Mouse (Mus musculus): ENCODE data around the gene Pclaf. TPM values are rescaled to one million over a fixed set of nuclear protein-coding genes. Genes with fewer than 3 reads are reported as not detected.

Pclaf gene
- total RNA-seq (2017), result 0.25 and 0.35 TPM in 2 replicates

DNA sequence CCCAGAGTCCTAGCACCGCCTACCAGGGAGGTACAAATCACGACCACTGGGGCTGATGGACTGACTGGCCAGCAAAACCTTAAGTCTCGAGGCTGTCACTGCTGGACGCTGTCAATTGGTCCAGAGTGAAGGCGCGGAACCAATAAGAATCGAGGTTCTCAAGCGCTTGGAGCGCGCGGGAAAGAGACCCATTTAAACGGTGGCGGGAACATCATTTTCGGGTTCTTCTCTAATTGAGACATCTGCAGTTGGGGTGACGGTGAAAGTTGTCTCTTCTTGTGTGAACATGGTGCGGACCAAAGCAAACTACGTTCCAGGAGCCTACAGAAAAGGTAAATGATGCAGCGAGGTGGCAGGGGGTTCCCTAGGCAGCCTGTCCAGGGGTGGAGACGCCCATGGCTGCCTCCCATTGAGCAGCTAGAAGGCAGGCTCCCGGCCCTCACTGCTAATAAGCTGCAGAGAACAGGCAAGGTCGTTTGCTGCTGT, at the start of gene Pclaf:
Gene Pclaf, plus strand, starts transcription at position 95 of the 486 bp plus-strand sequence.
- peak; percentile 86 for ATAC-seq (ENCODE audit: extremely low read depth, insufficient number of reproducible peaks, low FRiP score, poor library complexity, severe bottlenecking)

GRCm38 (mm10) chr9:65844421-65845165, 45.4 kb upstream of the Pclaf start:
- no peak for ATAC-seq (ENCODE audit: extremely low read depth, insufficient number of reproducible peaks, low FRiP score, poor library complexity, severe bottlenecking)

GRCm38 (mm10) chr9:65848154-65848553, 41.9 kb upstream of the Pclaf start:
- ATAC-seq (ENCODE audit: extremely low read depth, insufficient number of reproducible peaks, low FRiP score, poor library complexity, severe bottlenecking), result no peak

DNA sequence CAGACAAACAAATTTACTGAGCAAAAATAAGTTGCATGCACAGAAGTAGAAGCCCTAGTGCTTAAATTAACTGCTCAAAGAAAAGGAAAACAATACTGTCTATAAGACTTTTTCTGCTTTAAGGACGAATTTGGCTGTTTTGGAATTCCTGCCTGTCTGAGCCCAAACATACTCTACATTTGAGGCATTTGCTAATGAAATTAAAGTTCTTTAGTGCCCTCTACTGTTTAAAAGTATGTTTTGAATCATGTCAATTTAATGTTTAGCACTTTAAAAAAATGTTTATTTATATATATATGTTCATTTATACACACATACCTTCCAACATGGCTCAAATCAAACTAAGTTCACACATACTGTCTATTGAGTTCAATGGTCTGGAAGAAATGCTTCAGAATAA, 39.8 kb upstream of the Pclaf start:
- no peak for ATAC-seq (ENCODE audit: extremely low read depth, insufficient number of reproducible peaks, low FRiP score, poor library complexity, severe bottlenecking)

DNA sequence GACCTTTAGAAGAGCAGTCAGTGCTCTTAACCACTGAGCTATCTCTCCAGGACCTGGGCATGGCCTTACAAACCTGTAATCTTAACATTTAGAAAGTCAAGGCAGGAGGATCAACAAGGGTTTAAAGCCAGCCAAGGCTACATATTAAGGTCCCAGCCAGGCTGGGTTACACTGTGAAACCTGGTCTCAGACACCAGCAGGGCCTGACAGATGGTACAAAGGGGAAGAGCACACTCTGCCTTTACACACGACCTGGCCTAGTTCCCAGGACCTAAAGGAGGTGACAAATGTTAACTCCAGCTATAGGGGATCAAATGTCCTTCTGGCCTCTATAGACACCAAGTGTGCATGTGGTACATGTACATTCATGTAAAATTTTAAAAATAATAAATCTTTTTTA, 30.4 kb upstream of the Pclaf start:
- no peak for ATAC-seq (ENCODE audit: extremely low read depth, insufficient number of reproducible peaks, low FRiP score, poor library complexity, severe bottlenecking)

DNA sequence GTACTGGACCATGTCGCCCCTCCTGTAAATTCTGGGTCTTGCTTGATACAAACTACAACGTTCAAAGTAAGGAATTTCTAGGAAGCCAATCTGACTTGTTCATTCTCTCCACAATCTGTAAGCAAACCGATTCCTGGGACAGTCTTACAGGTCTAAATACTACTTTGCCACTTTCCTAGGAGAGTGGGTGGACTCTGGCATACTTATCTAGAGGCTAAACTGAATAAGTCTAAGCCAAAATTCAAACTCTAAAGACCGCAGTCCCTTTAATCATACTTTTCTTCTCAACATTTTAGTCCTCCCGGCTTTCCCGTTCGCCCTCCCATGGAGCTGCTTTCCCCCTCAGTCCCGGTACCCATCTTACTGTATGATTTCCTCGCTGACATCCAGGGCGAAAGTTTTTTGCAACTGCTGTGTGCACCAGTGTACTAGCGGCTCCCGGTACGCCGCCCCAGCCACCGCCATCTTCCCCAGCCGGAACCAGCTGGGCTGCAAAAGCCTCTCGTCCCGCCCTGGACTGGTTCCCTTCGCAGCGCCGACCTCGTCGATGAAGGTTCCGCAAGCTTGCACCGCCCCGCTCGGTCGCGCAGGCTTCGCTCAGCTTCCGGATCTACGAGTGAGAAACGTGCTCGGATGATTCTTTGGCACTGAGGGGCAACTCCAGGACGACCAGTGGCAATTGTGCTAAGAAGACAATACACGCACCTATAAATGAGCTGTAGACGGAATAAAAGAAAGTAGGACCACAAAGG, 5.3 kb upstream of the Pclaf start:
- ATAC-seq (ENCODE audit: extremely low read depth, insufficient number of reproducible peaks, low FRiP score, poor library complexity, severe bottlenecking), result peak; percentile 100

DNA sequence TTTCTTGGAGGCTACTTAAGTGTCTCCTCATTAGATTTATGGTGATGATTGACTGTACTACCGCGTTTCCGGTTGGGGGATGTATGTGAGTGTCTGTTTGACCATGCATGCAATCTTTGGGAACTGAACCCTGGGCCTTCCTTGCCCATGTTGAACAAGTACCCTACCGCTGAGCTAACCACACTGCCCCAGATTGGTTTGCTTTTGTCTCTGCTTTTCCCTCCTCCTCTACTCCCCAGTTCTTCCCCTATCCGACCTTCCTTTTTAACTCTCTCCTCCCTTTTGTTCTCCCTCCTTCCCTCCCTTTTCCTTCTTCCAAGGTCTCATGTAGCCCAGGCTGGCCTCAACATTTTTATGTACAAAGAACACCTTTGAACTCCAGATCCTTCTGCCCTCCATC, 1.1 kb downstream of the Pclaf start:
- ATAC-seq (ENCODE audit: extremely low read depth, insufficient number of reproducible peaks, low FRiP score, poor library complexity, severe bottlenecking), result no peak

DNA sequence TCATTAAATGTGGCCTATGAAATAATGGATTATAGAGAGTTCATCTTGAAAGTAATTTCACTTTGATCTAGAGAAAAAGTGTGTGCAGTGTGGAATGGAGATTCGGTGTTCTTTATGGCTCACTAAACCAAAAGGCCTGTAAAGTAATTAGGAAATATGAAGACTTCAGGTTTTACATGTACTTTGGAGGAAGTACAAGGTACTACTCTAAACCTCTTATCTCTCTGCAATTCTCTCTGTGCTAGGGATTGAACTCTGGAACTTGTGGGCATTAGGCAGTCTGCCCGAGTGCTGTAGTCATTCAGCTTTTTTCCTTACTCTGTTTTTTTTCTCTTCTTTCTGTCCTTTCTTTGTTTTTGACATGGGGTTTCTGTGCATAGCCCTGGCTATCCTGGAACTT, 6.9 kb downstream of the Pclaf start:
- ATAC-seq (ENCODE audit: extremely low read depth, insufficient number of reproducible peaks, low FRiP score, poor library complexity, severe bottlenecking), result no peak

DNA sequence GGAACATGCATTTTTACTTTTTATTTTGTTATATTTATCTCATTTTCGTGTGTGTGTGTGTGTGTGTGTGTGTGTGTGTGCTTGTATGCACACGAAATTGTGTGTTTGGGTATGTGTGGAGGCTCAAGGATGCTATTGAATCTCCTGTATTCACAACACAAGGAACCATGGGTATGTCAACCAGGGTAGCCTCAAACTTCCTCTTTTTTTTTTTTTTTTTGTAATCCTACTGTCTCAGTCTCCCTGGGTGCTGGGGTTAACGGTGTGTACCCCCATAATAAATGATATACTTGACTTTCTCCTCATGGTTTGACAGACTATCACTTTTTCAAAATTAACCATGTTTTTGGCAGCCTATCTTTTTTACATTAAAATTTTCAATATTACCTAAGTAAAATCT, 12.8 kb downstream of the Pclaf start:
- ATAC-seq (ENCODE audit: extremely low read depth, insufficient number of reproducible peaks, low FRiP score, poor library complexity, severe bottlenecking), result peak; percentile 36; the same call in 1 of the 2 replicates

- peak; percentile 67; the same call in 1 of the 2 replicates for ATAC-seq (ENCODE audit: extremely low read depth, insufficient number of reproducible peaks, low FRiP score, poor library complexity, severe bottlenecking)
These were observed 13.4 kb downstream of the Pclaf start for GRCm38 (mm10) chr9:65903419-65903818.

DNA sequence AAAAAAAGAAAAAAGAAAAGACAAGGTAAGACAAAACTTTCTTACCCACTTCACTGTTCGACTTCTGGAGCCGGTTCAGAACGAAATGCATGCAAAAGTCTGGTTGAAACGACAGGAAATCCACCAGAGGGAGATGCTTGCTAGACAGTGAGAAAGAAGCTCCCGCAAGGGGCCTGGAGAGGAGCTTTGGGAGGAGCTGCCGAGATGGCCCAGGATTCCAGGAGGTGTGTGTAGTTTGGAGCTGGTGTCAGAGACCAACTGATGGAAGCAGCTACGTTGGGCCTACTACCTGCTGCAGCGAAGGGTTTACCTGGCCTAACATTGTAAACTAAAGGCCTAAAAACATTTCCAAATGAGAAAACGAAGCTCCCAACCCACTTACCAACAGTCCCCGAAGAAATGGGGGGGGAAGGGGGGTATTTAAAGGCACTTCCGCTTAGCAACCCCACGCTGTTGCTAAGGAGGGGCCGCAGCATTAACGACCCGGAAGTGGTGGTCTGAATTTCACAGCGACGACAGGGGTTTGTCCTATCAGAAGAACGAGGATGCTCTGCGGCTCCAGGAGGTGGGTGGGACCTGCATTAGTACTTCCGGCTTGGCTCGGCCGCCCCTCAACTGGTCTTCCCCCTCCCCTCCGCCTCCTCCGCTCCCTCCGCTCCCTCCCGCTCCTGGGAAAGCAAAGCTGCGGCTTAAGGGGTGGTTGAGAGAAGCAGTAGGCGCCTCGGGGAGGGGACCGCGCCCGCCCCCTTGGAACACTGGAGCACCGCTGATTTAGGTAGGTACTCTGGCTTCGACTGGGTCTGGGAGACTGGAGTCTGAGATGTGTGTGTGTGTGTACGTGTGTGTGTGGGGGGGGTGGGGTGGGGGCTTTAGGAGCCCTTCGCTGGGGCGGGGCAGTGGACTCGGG, 18.6 kb downstream of the Pclaf start, which contains the start of the genes Trip4 and Csnk1g1:
Gene Trip4, minus strand, starts transcription at position 401 of the 907 bp plus-strand sequence.
Gene Csnk1g1, plus strand, starts transcription at position 531 of the 907 bp plus-strand sequence.
- ATAC-seq (ENCODE audit: extremely low read depth, insufficient number of reproducible peaks, low FRiP score, poor library complexity, severe bottlenecking), result peak; percentile 100

- no peak; the same call in 1 of the 2 replicates for ATAC-seq (ENCODE audit: extremely low read depth, insufficient number of reproducible peaks, low FRiP score, poor library complexity, severe bottlenecking)
These were observed 19.3 kb downstream of the Pclaf start for GRCm38 (mm10) chr9:65909301-65909801.

- ATAC-seq (ENCODE audit: extremely low read depth, insufficient number of reproducible peaks, low FRiP score, poor library complexity, severe bottlenecking), result no peak
These were observed 19.8 kb downstream of the Pclaf start for GRCm38 (mm10) chr9:65909837-65910236.

DNA sequence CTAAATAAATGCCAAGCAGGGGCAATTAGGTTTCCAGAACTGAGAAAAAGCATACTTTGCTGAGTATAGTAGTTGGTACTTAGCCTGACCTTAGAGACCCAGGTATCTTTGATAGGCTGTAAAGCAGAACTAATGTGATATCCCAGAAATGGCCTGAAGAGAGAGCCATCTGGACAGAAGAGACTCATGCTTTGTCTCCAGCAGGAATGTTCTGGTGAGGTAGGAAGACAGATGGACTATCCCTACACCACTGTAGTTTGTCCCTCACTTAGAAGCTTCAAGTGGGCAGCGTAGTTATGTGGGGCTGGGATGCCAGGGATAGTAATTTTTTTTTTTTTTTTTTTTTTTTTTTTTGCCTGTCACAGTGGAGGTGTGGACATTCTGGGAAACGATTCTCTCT, 23.9 kb downstream of the Pclaf start:
- ATAC-seq (ENCODE audit: extremely low read depth, insufficient number of reproducible peaks, low FRiP score, poor library complexity, severe bottlenecking), result no peak

GRCm38 (mm10) chr9:65917015-65917414, 27.0 kb downstream of the Pclaf start:
- no peak for ATAC-seq (ENCODE audit: extremely low read depth, insufficient number of reproducible peaks, low FRiP score, poor library complexity, severe bottlenecking)

- ATAC-seq (ENCODE audit: extremely low read depth, insufficient number of reproducible peaks, low FRiP score, poor library complexity, severe bottlenecking), result no peak
These were observed 38.4 kb downstream of the Pclaf start for GRCm38 (mm10) chr9:65928456-65928855.

GRCm38 (mm10) chr9:65929826-65930225, 39.8 kb downstream of the Pclaf start:
- ATAC-seq (ENCODE audit: extremely low read depth, insufficient number of reproducible peaks, low FRiP score, poor library complexity, severe bottlenecking), result no peak

DNA sequence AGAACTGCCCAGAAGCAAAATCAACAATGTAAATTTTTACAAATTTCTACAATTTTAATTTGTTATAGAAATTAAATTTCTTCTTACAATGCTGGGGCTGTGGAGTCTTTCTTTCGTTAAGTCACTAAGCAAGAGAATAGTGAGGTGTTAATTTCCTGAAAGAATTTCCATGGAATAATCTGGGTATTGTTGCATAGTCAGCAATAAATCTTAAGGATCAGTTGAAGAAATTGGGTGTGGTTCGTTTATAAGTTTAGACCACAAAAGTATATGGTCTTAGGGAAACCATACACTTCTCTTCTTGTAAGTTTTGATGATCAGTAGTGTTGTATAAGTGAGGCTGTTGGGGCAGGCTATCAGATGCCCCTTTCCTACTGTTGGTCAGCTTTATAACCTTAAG, 47.5 kb downstream of the Pclaf start:
- no peak for ATAC-seq (ENCODE audit: extremely low read depth, insufficient number of reproducible peaks, low FRiP score, poor library complexity, severe bottlenecking)

DNA sequence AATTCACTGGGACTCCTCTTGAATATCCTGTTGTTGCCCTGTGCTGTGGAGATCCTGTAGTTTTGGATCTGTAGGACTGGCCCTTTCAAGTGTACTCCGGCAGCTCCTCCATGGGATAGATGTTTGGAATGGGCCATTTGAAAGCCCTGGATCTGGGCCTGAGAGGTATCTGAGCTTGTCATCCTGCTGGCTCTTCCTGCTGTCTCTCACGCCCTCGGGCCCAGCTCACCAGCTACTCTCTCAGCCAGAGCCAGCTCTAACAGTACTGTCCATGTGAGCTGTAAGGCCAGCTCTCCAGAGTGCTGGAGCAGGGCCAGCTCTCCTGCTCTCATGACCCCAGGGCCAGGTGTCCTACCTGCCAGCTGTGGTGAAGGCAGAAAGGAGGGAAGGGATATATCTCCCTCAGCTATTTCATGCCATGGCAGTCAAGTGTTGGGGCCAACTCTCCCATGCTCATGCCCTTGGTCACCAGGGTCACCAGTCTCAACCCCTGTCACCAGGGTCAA, 61.1 kb downstream of the Pclaf start:
- ATAC-seq (ENCODE audit: extremely low read depth, insufficient number of reproducible peaks, low FRiP score, poor library complexity, severe bottlenecking), result no peak
